Mouse (Mus musculus): Measurements from ENCODE around the gene Tbx2. TPM values are rescaled to one million over a fixed set of nuclear protein-coding genes. Genes with fewer than 3 reads are reported as not detected.

The Tbx2 gene
- polyA plus RNA-seq, 1 experiment from 2014 or later, result 20.5 TPM

DNA sequence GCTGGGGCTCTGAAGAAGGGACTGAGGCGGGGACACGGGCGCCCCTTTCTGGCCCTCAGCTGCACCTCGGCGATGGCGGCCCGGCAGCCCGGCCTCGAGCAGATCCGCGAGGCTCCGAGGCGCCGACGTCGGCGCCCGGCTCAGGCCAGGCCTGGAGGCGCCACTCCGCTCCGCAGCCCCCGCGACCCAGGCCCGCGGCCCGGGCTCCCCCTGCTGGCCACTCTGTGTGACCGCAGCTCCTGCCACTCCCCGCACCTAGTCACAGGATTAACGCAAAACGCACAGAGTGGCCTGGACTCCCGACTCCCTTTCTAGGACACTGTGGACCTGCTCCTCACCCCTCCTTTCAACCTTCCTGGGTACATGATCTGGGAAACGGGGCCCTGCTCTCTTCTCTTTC lies 9.6 kb downstream of the Tbx2 start:
- Histone ChIP-seq H3K9ac (peak overlapping the region; percentile 99), H3K4me1 (peaks cover 31% of the 10 kb centered on the region), H3K4me2 (replicated peaks) (peak overlapping the region; percentile 72), H3K27ac (peak overlapping the region; percentile 98), H3K27me3 (peaks cover 37% of the 10 kb centered on the region), H3K4me3 (peak overlapping the region; percentile 54), H3K9me3 (no peaks in the 10 kb centered on the region), H3K36me3 (peaks cover 18% of the 10 kb centered on the region)
- ATAC-seq (ENCODE audit: insufficient number of reproducible peaks, insufficient read depth, low FRiP score, low TSS enrichment), result peak; percentile 19
- WGBS, result 0% methylated on average over 31 of the region's 32 CpGs

DNA sequence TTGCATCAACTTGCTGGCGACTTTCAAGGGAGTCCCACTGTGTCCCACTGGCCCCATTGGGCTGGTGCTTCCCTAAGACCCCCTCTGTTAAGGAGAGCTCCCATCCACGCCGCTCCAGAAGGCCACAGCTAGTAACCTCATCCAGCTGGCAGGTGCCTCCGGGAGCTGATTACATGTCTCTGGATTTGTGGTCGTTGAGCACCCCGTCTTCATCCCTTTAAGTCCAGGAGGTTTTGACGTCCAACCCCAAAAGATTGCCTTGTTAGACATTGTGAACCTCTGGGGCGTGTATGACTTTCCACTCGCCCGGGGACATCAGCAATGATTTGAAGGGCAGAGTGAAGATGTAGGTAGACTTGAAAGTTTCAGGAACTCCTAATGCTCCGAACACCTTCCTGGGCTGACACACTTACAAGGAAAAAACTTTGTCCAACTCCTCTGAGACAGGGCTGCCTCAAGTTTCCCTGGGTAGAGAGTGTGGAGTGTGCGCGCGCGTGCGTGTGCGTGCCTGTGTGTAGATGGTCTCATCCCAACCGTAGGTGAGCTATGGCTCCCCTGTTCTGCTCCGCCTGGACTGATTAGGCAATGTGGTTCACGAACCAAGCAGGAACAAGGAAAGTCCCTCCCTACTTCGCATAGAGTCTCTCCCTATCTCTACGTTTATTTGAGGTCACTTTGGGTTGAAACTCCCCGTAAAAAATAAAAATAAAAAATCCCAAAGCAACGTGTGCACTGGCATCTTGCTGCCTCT lies 10.4 kb downstream of the Tbx2 start:
- peaks cover 11% of the 10 kb centered on the region for H3K36me3 ChIP-seq
- peak overlapping the region; percentile 54 for H3K4me3 ChIP-seq
- ATAC-seq (ENCODE audit: insufficient number of reproducible peaks, insufficient read depth, low FRiP score, low TSS enrichment), result no peak
- WGBS, result 5% methylated on average over 24 of the region's 24 CpGs
- peaks cover 34% of the 10 kb centered on the region for H3K27me3 ChIP-seq
- peaks cover 24% of the 10 kb centered on the region for H3K4me1 ChIP-seq
- no peaks in the 10 kb centered on the region for H3K9me3 ChIP-seq
- peak overlapping the region; percentile 98 for H3K27ac ChIP-seq
- H3K9ac ChIP-seq, result peak overlapping the region; percentile 99
- H3K4me2 ChIP-seq (replicated peaks), result peak overlapping the region; percentile 72

DNA sequence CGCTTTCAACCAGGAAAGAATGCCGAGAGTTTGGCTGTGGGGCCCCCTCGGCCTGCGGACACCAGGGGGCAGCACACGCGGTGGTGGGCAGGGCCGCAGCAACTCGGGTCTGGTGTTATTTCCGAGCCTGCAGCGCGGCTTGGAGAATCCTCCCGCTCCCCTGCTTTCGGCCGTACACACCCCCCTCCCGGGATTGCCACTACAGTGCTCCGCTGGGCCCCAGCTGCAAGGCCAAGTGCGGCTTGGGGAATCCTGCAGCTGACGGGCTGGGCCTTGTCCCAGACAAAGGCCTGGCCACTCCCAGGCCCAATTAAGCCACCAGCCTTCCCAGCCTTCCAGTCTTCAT lies 11.0 kb downstream of the Tbx2 start:
- peak overlapping the region; percentile 54 for H3K4me3 ChIP-seq
- WGBS, result under 1% methylated on average over 18 of the region's 18 CpGs
- H3K27ac ChIP-seq, result peak overlapping the region; percentile 98
- no peaks in the 10 kb centered on the region for H3K9me3 ChIP-seq
- H3K4me1 ChIP-seq, result peaks cover 23% of the 10 kb centered on the region
- peaks cover 5% of the 10 kb centered on the region; the same call in 1 of the 2 replicates for H3K36me3 ChIP-seq
- peak overlapping the region; percentile 72 for H3K4me2 ChIP-seq (replicated peaks)
- peak overlapping the region; percentile 99 for H3K9ac ChIP-seq
- peak; percentile 55 for ATAC-seq (ENCODE audit: insufficient number of reproducible peaks, insufficient read depth, low FRiP score, low TSS enrichment)
- peaks cover 29% of the 10 kb centered on the region for H3K27me3 ChIP-seq

DNA sequence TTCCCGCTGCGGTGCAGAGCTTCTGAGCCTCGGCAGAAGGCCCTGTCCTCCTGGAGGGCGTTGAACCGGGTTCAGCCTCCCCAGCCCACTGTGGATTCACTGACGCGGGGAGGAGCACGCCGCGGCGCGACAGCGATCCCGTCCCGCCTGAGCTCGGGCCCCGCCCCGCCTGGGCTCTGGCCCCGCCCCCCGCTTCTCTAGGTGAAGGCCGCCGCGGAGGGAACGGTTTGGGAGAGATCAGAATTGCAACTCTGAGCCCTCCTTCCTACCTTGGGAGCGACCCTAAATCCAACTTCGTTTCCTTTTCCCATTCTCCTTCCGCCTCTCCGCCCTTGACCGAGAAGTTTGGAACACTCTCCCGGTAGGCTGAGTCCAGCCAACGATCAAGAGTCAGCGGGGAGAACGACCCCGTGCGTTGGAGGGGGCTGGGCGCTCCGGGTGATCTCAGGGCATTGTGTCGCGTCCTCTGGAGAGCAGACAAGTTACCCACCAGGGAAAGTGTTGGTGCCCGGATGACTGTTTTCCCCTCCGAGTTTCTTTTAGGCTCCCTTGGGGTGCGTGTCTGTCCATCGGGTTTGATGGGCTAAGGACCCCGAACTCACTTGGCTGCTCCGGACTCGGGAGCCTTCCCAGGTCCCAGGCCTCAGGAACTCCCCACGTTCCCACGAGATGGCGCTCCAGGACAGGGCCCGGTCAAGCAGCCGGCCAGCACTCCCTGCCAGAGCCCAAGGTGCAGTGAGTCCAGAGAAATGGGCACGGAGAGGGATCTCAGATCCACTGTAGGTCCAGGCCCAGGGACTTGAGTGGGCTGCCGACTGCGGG lies 12.0 kb downstream of the Tbx2 start:
- ATAC-seq (ENCODE audit: insufficient number of reproducible peaks, insufficient read depth, low FRiP score, low TSS enrichment), result peak; percentile 42
- WGBS, result under 1% methylated on average over 54 of the region's 54 CpGs
- Histone ChIP-seq H3K9me3 (no peaks in the 10 kb centered on the region), H3K27ac (peak overlapping the region; percentile 98), H3K4me3 (peak overlapping the region; percentile 54), H3K9ac (peak overlapping the region; percentile 99), H3K4me1 (peaks cover 23% of the 10 kb centered on the region), H3K4me2 (replicated peaks) (peak overlapping the region; percentile 72), H3K27me3 (peaks cover 27% of the 10 kb centered on the region), H3K36me3 (0 out of 2 replicates have a peak, but pooled peaks cover 2% of the 10 kb centered on the region)

DNA sequence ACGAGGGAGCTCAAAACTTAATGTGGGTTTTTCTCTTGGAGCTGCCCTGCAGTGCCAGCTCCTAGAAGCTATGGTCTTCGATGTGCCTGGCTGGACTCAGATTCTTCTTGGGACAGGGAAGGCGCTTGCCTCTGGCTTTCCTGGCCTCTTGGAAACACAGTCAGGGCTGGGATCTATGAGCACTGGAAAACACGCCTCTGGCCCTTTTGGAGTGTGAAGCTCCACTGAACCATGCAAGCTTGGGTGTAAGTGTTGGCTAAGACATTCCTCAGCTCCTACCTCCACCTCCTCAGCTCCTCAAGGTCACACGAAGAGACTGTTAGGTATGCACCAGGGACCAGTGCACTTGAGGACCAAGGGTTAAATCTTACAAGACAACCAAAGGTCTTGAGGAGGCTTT lies 12.6 kb downstream of the Tbx2 start:
- peak overlapping the region; percentile 54 for H3K4me3 ChIP-seq

DNA sequence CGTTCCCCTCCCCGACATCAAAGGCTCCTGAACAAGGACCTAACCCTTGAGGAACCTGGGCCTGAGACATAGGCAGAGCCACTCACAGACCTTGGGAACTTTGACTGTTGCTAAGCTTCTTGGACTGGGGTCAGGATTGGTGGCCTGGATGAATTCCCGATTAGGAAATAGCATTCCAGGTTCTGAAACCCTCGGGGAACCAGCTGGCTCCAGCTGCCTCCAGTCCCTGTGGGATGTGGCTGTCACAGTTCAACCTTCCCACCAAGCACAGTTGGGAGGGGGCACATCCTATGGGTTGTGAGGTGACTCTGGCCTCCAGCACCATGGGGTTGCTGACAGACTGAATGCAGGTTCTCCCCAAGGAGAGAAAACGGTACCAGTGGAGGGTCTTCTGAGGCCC lies 13.6 kb downstream of the Tbx2 start:
- Histone ChIP-seq H3K27me3 (peaks cover 11% of the 10 kb centered on the region), H3K9ac (no peak overlapping the region), H3K9me3 (no peaks in the 10 kb centered on the region), H3K4me2 (replicated peaks) (no peak overlapping the region), H3K36me3 (no peaks in the 10 kb centered on the region), H3K4me1 (peaks cover 19% of the 10 kb centered on the region), H3K4me3 (no peak overlapping the region), H3K27ac (no peak overlapping the region)
- 47% methylated on average over 5 of the region's 5 CpGs for WGBS
- no peak for ATAC-seq (ENCODE audit: insufficient number of reproducible peaks, insufficient read depth, low FRiP score, low TSS enrichment)

More for the DNA sequence above, 12.6 kb downstream of the Tbx2 start:
- ATAC-seq (ENCODE audit: insufficient number of reproducible peaks, insufficient read depth, low FRiP score, low TSS enrichment), result no peak
- Histone ChIP-seq H3K36me3 (0 out of 2 replicates have a peak, but pooled peaks cover 2% of the 10 kb centered on the region), H3K9me3 (no peaks in the 10 kb centered on the region), H3K4me1 (peaks cover 23% of the 10 kb centered on the region), H3K27ac (peak overlapping the region; percentile 98; the same call in 1 of the 2 replicates), H3K4me2 (replicated peaks) (peak overlapping the region; percentile 72), H3K9ac (peak overlapping the region; percentile 99), H3K27me3 (peaks cover 21% of the 10 kb centered on the region)
- WGBS, result 36% methylated on average over 5 of the region's 5 CpGs

DNA sequence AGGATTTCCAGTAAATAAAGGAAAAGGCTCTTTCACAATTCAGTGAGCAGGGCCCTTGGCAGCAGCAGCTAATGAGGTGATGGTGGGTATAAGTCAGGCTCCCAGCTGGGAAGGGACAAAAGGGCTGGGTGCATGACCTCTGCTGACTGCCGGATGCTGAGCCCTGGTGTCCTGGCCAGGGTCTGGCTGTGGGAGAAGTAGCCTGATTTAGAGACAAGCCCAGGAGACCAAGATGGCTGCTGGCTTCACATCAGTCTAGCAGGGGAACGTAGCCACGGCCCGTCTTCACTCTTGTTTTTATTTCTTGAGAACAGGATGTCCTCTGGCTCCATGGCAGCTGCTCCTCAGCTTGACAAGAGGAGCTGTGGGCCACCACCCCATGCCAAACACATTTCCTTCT lies 14.2 kb downstream of the Tbx2 start:
- H3K4me1 ChIP-seq, result peaks cover 19% of the 10 kb centered on the region
- no peak overlapping the region for H3K27ac ChIP-seq
- WGBS, result 54% methylated on average over 4 of the region's 4 CpGs
- H3K9ac ChIP-seq, result no peak overlapping the region
- H3K9me3 ChIP-seq, result no peaks in the 10 kb centered on the region
- no peak overlapping the region for H3K4me3 ChIP-seq
- H3K36me3 ChIP-seq, result no peaks in the 10 kb centered on the region
- no peak overlapping the region for H3K4me2 ChIP-seq (replicated peaks)
- H3K27me3 ChIP-seq, result peaks cover 8% of the 10 kb centered on the region; the same call in 1 of the 2 replicates
- no peak for ATAC-seq (ENCODE audit: insufficient number of reproducible peaks, insufficient read depth, low FRiP score, low TSS enrichment)

DNA sequence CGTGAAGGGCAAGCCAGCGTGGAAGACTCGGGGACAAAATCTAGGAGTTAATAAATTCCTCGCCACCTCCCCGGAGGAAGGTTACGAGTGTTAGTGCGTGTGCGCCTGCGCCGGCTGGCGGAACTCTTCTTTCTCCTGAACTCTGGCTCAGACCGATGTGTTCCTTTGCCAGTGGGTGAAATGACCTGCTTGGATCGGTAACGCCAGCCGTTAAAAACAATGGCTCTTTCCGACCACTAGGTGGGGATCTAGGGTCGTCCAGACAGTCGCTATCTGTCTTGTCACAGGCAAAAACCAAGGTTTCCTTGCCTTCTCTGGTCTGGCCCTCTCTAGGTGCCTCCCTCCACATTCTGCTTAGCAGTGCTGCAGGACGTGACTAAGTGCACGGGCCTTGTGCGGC lies 16.7 kb downstream of the Tbx2 start:
- ATAC-seq (ENCODE audit: insufficient number of reproducible peaks, insufficient read depth, low FRiP score, low TSS enrichment), result 0 out of 2 replicates have a peak, but pooled peaks have one; percentile 45
- H3K4me3 ChIP-seq, result peak overlapping the region; percentile 17
- peak overlapping the region; percentile 28; the same call in 1 of the 2 replicates for H3K9ac ChIP-seq
- no peaks in the 10 kb centered on the region for H3K9me3 ChIP-seq
- peaks cover 6% of the 10 kb centered on the region; the same call in 1 of the 2 replicates for H3K4me1 ChIP-seq
- peaks cover 8% of the 10 kb centered on the region; the same call in 1 of the 2 replicates for H3K27me3 ChIP-seq
- H3K36me3 ChIP-seq, result no peaks in the 10 kb centered on the region
- H3K4me2 ChIP-seq (replicated peaks), result peak overlapping the region; percentile 48
- 2% methylated on average over 21 of the region's 21 CpGs for WGBS
- H3K27ac ChIP-seq, result no peak overlapping the region

DNA sequence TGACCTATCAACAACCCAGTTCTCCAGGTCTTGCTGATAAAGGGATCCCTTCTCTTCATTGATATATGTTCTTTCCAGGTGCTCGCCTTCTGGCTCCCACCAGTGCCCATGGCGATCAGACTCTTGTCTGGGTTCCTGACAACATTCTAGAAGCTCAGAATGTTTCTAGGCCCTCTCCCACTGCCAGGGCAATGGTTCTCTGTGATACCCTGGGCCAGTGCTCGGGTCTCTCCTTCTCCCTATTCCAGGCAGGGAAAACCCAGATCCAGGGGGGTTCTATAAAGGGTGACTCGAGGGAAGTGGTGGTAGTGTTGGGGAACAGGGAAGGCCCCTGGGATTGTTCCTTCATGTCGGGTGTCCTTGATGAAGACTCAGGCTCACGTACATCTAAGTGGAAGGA lies 17.9 kb downstream of the Tbx2 start, which contains the start of gene Gm11444:
Gene Gm11444, minus strand, starts transcription at position 101 of the 400 bp plus-strand sequence.
- no peaks in the 10 kb centered on the region for H3K4me1 ChIP-seq
- ATAC-seq (ENCODE audit: insufficient number of reproducible peaks, insufficient read depth, low FRiP score, low TSS enrichment), result no peak
- no peak within 1 kb of the TSS for H3K9ac ChIP-seq
- no peaks in the 10 kb centered on the region for H3K36me3 ChIP-seq
- peak within 1 kb of the TSS; percentile 48 for H3K4me2 ChIP-seq (replicated peaks)
- WGBS, result 86% methylated on average over 6 of the region's 6 CpGs
- H3K4me3 ChIP-seq, result 0 out of 2 replicates have a peak within 1 kb of the TSS, but pooled peaks have one; percentile 17
- 0 out of 2 replicates have a peak, but pooled peaks cover 2% of the 10 kb centered on the region for H3K27me3 ChIP-seq
- H3K9me3 ChIP-seq, result no peaks in the 10 kb centered on the region
- H3K27ac ChIP-seq, result no peak within 1 kb of the TSS

DNA sequence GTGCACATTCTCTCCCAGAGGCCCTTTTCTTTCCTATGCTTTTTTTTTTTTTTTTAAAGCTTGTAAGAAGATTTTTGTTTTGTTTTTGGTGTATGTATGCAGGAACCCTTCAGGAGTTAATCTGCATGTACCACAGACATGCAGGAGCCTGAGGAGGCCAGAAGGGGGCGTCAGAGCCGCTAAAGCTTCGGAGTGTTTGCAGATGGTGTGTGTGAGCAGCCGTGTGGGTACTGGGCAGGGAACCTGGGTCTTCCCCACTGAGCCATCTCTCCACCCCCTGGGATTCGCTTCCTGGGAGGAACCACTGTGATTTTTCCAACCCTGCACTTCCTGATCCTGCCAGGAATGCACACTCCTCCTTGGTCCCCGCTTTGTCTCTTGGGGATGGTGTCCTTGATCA lies 18.4 kb downstream of the Tbx2 start:
- H3K9ac ChIP-seq, result no peak overlapping the region
- H3K4me3 ChIP-seq, result no peak overlapping the region
- no peaks in the 10 kb centered on the region for H3K36me3 ChIP-seq
- H3K4me2 ChIP-seq (replicated peaks), result no peak overlapping the region
- no peak overlapping the region for H3K27ac ChIP-seq
- no peaks in the 10 kb centered on the region for H3K9me3 ChIP-seq
- 38% methylated on average over 6 of the region's 6 CpGs for WGBS
- no peak for ATAC-seq (ENCODE audit: insufficient number of reproducible peaks, insufficient read depth, low FRiP score, low TSS enrichment)
- no peaks in the 10 kb centered on the region for H3K27me3 ChIP-seq
- no peaks in the 10 kb centered on the region for H3K4me1 ChIP-seq

DNA sequence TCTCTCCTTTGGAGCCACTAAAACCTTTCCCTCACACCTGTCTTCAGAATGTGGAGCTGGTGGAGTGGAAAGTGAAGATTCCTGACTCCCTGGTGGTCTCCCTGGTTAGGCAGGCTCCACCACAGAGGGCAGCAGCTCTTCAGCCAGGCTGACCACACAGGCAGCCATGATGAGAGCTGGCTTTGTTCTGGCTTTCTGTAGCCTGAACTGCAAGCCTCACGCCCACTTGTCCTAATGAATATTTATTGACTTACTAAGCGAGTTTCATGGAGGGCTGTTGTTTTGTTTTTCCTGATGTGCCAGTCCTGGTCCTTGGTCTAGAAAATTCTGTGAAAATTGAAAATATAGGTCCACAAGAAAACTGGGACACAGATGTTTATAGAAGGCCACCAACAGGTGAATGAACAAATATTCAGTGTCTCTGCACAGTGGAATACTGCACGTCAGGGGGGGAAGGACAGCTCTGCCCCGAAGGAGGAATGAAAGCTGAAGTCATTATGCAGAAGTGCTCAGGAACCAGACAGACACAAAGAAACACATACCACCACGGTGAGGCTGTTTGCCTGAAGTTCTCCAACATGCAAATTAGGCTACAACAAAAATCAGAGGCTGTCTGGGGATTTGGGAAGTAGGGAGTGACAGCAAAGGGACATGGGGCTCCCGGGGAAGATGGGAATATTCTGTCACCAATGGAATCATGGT lies 25.8 kb downstream of the Tbx2 start:
- Histone ChIP-seq H3K4me1 (no peaks in the 10 kb centered on the region), H3K36me3 (no peaks in the 10 kb centered on the region), H3K27ac (no peak overlapping the region), H3K4me2 (replicated peaks) (no peak overlapping the region), H3K27me3 (no peaks in the 10 kb centered on the region), H3K9ac (no peak overlapping the region), H3K4me3 (no peak overlapping the region), H3K9me3 (no peaks in the 10 kb centered on the region)
- 19% methylated on average over 6 of the region's 6 CpGs for WGBS
- no peak for ATAC-seq (ENCODE audit: insufficient number of reproducible peaks, insufficient read depth, low FRiP score, low TSS enrichment)

Data from embryonic facial prominence, embryonic 12.5 days (tissue).